Mouse (Mus musculus): ENCODE measurements around the gene Nfe2l1. TPM values are rescaled to one million over a fixed set of nuclear protein-coding genes. Genes with fewer than 3 reads are reported as not detected.

The Nfe2l1 gene
- total and polyA plus RNA-seq, 3 experiments: 37.5 to 66.5 (median 47.0) TPM

- Histone ChIP-seq H3K36me3 (ENCODE audit: control insufficient read depth in 1 of 2, insufficient read depth in 2 of 2, low read length in 2 of 2) (peaks cover 9 to 31% of the 10 kb centered on the region in 2 experiments), H3K27me3 (ENCODE audit: control insufficient read depth in 1 of 2, insufficient read depth in 2 of 2, low read length in 2 of 2) (no peaks in the 10 kb centered on the region), H3K4me1 (ENCODE audit: control insufficient read depth in 1 of 2, insufficient read depth in 2 of 2, low read length in 2 of 2) (no peaks in the 10 kb centered on the region; a peak in 1 of 4 replicates), H3K9ac (ENCODE audit: control insufficient read depth, low read depth, low read length, poor library complexity, severe bottlenecking) (no peak overlapping the region), H3K27ac (ENCODE audit: control insufficient read depth, low read depth, low read length) (no peak overlapping the region), H3K79me2 (ENCODE audit: control insufficient read depth, insufficient read depth, low read length, poor library complexity) (peaks cover 26% of the 10 kb centered on the region), H3K4me3 (ENCODE audit: control insufficient read depth in 1 of 2, insufficient read depth in 1 of 2, low read depth in 2 of 2, low read length in 2 of 2) (no peak overlapping the region), H3K9me3 (replicated peaks; ENCODE audit: insufficient read depth, low read length) (no peaks in the 10 kb centered on the region)
- DNase-seq (ENCODE audit: low read depth, low spot score): no peak
- no peak for TF ChIP-seq GATA1 (IDR thresholded peaks at IDR 0.05; ENCODE audit: low read depth, low read length)
- no peak for TF ChIP-seq NRF1 (IDR thresholded peaks at IDR 0.05; ENCODE audit: insufficient read depth, low read depth, low read length, poor library complexity, severe bottlenecking)
- TF ChIP-seq USF2 (IDR thresholded peaks at IDR 0.05; ENCODE audit: borderline replicate concordance in 1 of 2, insufficient read depth in 1 of 2, low read depth in 1 of 2, low read length in 2 of 2): no peak
- TF ChIP-seq RAD21 (IDR thresholded peaks at IDR 0.05; ENCODE audit: low read depth, low read length): no peak
- no peak for TF ChIP-seq JUND (IDR thresholded peaks at IDR 0.05; ENCODE audit: low read depth, low read length)
- TF ChIP-seq TBP (IDR thresholded peaks at IDR 0.05; ENCODE audit: low read depth, low read length): peak; percentile 84
- no peak for TF ChIP-seq CTCF (IDR thresholded peaks at IDR 0.05 in 2 of 3, conservative IDR thresholded peaks at IDR 0.05 in 1 of 3; ENCODE audit: control insufficient read depth in 1 of 3, insufficient read depth in 1 of 3, low read depth in 2 of 3, low read length in 3 of 3, poor library complexity in 1 of 3, severe bottlenecking in 1 of 3)
- TF ChIP-seq SMC3 (IDR thresholded peaks at IDR 0.05; ENCODE audit: low read depth, low read length): no peak
- TF ChIP-seq MAZ (IDR thresholded peaks at IDR 0.05; ENCODE audit: low read depth, low read length): no peak
Measured at GRCm38 (mm10) chr11:96799511-96799910, 30.3 kb downstream of the Nfe2l1 start.

GRCm38 (mm10) chr11:96796586-96796985 lies 33.2 kb downstream of the Nfe2l1 start:
- Histone ChIP-seq H3K27me3 (ENCODE audit: control insufficient read depth in 1 of 2, insufficient read depth in 2 of 2, low read length in 2 of 2) (no peaks in the 10 kb centered on the region), H3K79me2 (ENCODE audit: control insufficient read depth, insufficient read depth, low read length, poor library complexity) (peaks cover 51% of the 10 kb centered on the region), H3K9me3 (replicated peaks; ENCODE audit: insufficient read depth, low read length) (no peaks in the 10 kb centered on the region), H3K27ac (ENCODE audit: control insufficient read depth, low read depth, low read length) (no peak overlapping the region), H3K4me3 (ENCODE audit: control insufficient read depth in 1 of 2, insufficient read depth in 1 of 2, low read depth in 2 of 2, low read length in 2 of 2) (no peak overlapping the region), H3K9ac (ENCODE audit: control insufficient read depth, low read depth, low read length, poor library complexity, severe bottlenecking) (no peak overlapping the region), H3K4me1 (ENCODE audit: control insufficient read depth in 1 of 2, insufficient read depth in 2 of 2, low read length in 2 of 2) (no peaks in the 10 kb centered on the region; a peak in 2 of 4 replicates), H3K36me3 (ENCODE audit: control insufficient read depth in 1 of 2, insufficient read depth in 2 of 2, low read length in 2 of 2) (peaks cover 12 to 31% of the 10 kb centered on the region in 2 experiments)
- peak; percentile 53 for DNase-seq (ENCODE audit: low read depth, low spot score)
- TF ChIP-seq POLR2AphosphoS2 (IDR thresholded peaks at IDR 0.05; ENCODE audit: low read length) (no peak), GATA1 (IDR thresholded peaks at IDR 0.05; ENCODE audit: low read depth, low read length) (no peak), KAT2A (conservative IDR thresholded peaks at IDR 0.05; ENCODE audit: low read depth, low read length) (no peak), SMC3 (IDR thresholded peaks at IDR 0.05; ENCODE audit: low read depth, low read length) (peak; percentile 40; the same call in 1 of the 2 replicates), RAD21 (IDR thresholded peaks at IDR 0.05; ENCODE audit: low read depth, low read length) (0 out of 2 replicates have a peak, but pooled peaks have one; percentile 6), CTCF (IDR thresholded peaks at IDR 0.05 in 2 of 3, conservative IDR thresholded peaks at IDR 0.05 in 1 of 3; ENCODE audit: control insufficient read depth in 1 of 3, insufficient read depth in 1 of 3, low read depth in 2 of 3, low read length in 3 of 3, poor library complexity in 1 of 3, severe bottlenecking in 1 of 3) (peak in 2 of 3 experiments; percentile 18 to 72; a peak in 3 of 6 replicates), MAX (IDR thresholded peaks at IDR 0.05; ENCODE audit: low read length) (peak; percentile 50; the same call in 1 of the 2 replicates), ZNF384 (IDR thresholded peaks at IDR 0.05; ENCODE audit: low read depth, low read length) (peak; percentile 61; the same call in 1 of the 2 replicates), MYC (IDR thresholded peaks at IDR 0.05; ENCODE audit: low read depth, low read length) (peak; percentile 86)

All from MEL (cell line).